Mouse (Mus musculus): ENCODE measurements around the gene Rfc5.

The Rfc5 gene

GRCm38 (mm10) chr5:117376331-117376761, 12.5 kb downstream of the Rfc5 start:
- DNase-seq (ENCODE audit: inconsistent age in 2 of 2, low spot score in 1 of 2) = no peak

DNA sequence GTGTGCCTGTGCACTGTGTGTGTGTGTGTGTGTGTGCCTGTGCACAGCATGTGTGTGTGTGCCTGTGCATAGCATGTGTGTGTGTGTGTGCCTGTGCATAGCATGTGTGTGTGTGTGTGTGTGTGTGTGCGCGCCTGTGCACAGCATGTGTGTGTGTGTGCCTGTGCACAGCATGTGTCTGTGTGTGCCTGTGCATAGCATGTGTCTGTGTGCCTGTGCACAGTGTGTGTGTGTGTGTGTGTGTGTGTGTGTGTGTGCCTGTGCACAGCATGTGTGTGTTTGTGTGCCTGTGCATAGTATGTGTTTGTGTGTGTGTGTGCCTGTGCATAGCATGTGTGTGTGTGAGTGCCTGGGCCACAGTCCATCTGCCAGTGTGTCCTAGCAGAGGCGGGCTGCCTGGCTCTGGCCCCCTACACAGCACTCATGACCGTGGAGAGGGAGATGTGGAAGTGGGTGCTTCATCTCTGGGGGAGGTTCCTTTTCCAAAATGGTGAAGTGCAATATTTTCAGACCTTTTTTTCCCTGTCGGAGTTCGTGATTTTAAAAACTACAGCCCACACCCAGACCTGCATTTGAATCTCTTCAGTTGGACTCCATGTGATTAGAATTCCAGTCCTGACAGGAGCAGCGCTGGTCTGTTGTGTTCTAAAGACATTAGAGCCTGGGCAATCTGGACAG, 14.3 kb downstream of the Rfc5 start:
- peak in 1 of 2 experiments; percentile 31 for DNase-seq (ENCODE audit: inconsistent age in 2 of 2, low spot score in 1 of 2)

- DNase-seq (ENCODE audit: inconsistent age in 2 of 2, low spot score in 1 of 2) = no peak
Measured at GRCm38 (mm10) chr5:117373418-117373817, 15.4 kb downstream of the Rfc5 start.

DNA sequence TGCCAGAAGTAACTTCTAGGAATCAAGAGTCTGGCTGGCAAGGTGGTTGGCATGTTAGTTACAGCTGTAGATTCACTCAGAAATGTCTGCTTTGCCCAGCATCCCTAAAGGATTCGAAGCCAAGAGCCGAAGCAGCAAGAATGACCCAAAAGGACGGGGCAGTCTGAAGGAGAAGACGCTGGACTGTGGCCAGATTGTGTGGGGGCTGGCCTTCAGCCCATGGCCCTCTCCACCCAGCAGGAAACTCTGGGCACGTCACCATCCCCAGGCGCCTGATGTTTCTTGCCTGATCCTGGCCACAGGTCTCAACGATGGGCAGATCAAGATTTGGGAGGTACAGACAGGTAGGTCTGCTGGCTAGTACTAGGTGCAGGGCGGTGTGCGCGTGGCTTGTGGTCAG, 18.3 kb downstream of the Rfc5 start:
- peak in 1 of 2 experiments; percentile 65 for DNase-seq (ENCODE audit: inconsistent age in 2 of 2, low spot score in 1 of 2)

DNA sequence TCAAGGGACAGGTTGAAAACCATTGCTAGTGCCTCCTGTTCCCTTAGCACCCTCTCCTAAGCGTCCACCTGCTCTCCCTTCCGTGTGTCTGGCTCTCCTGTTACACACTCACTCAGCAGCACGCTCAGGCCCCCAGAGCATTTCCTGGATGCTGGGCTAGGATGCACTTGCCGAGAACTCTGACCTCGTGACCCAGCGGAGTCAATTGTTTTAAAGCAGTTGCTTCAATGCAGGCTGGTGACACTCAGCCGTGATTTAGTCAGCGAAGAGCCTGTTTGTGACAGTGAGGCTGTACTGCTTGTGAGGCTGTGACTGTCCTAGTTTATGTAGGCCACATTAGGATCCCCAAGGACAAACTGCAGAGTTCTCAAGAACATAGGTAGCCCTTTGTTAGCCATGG, 21.6 kb downstream of the Rfc5 start:
- no peak for DNase-seq (ENCODE audit: inconsistent age in 2 of 2, low spot score in 1 of 2)

DNA sequence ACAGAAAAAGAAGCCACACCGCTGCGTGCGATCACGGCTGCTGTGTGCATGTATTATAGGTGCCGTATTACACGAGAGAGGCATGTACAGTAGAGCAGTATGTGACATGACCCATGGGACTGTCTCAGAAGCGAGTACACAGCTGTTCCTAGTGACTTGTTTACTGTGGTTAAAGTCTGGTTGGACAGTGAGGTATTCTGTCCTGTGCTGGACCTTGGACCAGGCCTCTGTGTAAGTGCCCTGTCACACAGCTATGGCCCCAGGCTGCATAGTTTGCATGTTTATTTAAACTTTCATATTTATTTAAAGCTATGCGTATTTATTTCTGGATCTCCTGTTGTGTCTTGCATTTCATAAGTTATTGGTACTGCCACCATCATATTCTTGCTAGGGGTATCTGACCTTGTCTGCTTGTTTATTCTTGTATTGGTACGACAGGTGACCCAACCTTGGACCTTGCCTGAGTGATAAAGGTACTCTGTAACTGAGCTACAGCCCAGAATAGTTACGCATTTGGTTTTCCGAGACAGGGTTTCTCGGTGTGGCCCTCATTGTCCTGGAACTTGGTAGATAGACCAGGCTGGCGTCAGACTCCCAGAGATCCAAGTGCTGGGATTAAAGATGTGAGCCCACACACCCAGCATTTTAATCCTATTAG, 22.8 kb downstream of the Rfc5 start:
- no peak for DNase-seq (ENCODE audit: inconsistent age in 2 of 2, low spot score in 1 of 2)

GRCm38 (mm10) chr5:117364821-117365220, 24.0 kb downstream of the Rfc5 start:
- DNase-seq (ENCODE audit: inconsistent age in 2 of 2, low spot score in 1 of 2) = no peak

- DNase-seq (ENCODE audit: inconsistent age in 2 of 2, low spot score in 1 of 2) = peak; percentile 83 to 90
Measured at GRCm38 (mm10) chr5:117363066-117363782, 25.6 kb downstream of the Rfc5 start.

DNA sequence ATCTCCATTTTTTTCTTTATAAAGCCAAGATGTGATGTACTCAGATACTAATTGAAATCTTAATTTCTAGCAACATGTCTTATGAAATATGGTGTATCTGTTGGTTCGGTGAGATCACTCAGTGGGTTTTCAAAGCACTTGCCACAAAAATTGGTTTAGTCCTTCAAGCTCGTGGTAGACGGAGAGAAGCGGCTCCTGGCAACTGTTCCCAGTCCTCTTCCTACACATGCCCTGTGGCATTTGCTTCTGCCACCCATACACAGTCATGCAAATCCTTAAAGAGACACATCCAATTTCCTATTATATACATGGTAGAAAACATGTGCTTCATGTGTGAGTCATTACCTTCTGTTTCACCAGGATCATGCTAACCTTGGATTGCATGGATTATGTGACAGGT, 27.3 kb downstream of the Rfc5 start:
- peak in 1 of 2 experiments; percentile 55 for DNase-seq (ENCODE audit: inconsistent age in 2 of 2, low spot score in 1 of 2)

GRCm38 (mm10) chr5:117360631-117361541, 28.0 kb downstream of the Rfc5 start:
- DNase-seq (ENCODE audit: inconsistent age in 2 of 2, low spot score in 1 of 2) = peak; percentile 73 to 85

DNA sequence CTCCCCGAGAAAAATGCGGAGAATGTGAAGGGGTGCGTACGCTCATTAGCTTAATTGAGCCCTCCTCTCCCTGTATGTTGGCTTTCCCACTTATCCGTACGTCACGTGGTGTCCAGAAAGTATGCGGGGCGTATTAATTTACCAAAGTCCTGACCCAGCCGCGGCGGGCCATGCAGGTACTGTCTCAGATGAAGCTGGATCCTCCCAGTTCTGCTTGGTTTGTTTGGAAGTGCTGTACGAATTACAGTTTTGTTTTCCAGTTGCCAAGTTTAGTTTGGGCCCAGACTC, 28.7 kb downstream of the Rfc5 start:
- peak in 1 of 2 experiments; percentile 75 for DNase-seq (ENCODE audit: inconsistent age in 2 of 2, low spot score in 1 of 2)

DNA sequence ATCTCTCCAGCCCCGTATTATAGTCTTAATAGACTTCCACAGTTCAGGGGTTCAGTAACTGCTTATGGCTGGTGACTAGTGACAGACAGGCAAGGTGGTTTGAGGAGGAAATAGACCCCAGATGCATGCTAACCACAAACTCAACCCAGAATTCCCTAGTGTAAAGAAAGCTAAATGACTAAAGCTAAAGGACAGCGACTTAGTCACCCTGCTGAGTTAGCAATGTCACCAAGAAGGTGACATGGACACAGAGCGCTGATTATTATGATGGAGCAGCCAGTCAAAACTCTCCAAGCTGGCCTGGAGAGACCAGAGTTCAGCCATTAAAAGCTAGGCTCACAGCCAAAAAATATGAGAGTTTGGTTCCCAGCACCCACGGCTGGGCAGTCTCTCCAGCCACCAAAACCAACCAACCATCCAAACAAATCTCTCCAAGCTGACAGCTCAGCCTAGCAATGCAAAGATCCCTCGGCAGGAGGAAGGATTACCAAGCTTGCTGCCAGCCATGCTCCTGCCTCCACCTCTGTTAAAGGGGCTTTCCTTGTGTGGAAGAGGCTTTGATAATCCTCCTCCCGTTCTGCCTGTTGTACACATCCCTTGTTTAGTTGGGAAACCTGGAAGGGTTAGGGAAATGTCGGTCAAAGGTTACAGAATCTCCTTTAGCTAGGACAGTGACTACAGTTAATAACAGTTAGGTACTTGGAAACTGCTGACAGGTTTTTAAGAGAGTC, 29.2 kb downstream of the Rfc5 start:
- DNase-seq (ENCODE audit: inconsistent age in 2 of 2, low spot score in 1 of 2) = peak in 1 of 2 experiments; percentile 68

DNA sequence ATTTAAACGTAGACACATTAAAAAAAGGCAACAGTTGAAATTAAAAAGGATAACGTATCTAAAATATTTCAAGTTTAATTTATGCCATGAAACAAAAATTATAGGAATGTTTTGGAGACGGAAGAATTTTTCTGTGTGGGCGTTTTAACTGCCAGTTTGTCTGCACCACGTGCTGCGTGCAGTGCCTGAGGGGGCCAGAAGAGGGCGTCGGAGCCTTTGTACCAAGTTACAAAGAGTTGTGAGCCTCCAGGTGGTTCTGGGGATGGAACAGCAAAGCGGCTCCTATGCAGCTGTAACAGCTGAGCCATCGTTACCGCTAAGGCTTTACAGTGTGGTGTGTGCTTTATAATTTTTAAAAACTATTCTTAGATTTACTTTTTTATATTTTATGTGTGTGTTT, 30.1 kb downstream of the Rfc5 start:
- DNase-seq (ENCODE audit: inconsistent age in 2 of 2, low spot score in 1 of 2) = peak; percentile 79 to 92

- DNase-seq (ENCODE audit: inconsistent age in 2 of 2, low spot score in 1 of 2) = no peak
Measured at GRCm38 (mm10) chr5:117358248-117358630, 30.6 kb downstream of the Rfc5 start.

- peak in 1 of 2 experiments; percentile 91 for DNase-seq (ENCODE audit: inconsistent age in 2 of 2, low spot score in 1 of 2)
Measured at GRCm38 (mm10) chr5:117357478-117358247, 31.2 kb downstream of the Rfc5 start.

DNA sequence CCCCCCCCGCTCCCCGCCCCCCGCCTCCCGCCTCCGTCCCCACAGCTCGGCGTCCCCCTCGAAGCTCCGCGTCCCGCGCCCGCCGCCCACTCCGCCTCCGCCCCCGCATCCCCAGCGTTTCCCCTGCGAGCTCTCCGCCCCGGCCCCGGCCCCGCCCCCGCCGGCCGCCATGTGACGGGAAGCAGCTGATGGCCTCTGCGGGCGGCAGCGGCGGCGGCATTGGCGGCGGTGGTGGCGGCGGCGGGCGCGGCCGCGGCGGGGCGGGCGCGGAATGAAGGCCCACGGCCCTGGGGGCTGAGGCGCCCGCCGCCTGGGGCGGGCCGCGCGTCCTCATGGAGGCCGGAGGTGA, 31.7 kb downstream of the Rfc5 start, which contains the start of gene Wsb2:
Gene Wsb2 (plus strand): TSS at position 176 of the 349 bp plus-strand sequence.
- peak; percentile 91 to 95 for DNase-seq (ENCODE audit: inconsistent age in 2 of 2, low spot score in 1 of 2)

- DNase-seq (ENCODE audit: inconsistent age in 2 of 2, low spot score in 1 of 2) = peak; percentile 88 to 94
Measured at GRCm38 (mm10) chr5:117356365-117357128, 32.3 kb downstream of the Rfc5 start.

DNA sequence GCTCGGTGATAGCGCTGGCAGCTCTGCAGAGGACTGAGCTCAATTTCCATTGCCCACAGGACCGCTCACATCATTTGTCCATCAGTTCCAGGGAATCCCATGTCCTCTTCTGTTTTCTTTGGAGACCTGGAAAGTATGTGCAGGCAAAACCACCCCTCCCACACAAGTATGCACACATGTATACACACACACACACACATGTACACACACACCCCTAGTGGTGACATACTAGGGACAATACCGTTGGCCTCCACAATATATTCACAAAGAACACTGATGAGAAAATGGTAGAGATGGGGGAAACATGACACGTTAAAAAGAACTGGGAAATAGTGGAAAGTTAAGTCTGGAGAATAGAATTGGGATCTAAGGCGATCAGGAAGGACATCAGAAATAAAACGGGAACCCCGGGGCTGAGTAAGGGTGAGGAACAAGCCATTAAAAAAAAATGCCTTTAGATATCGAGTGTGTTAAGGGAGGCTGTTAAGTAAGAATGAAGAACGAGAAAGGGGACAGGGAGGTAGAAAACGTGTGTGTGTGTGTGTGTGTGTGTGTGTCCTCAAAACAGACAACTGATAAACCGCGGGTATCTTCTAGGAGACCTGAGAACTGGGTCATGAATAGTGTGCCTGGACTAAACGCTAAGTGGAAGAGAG, 33.1 kb downstream of the Rfc5 start:
- peak in 1 of 2 experiments; percentile 57 for DNase-seq (ENCODE audit: inconsistent age in 2 of 2, low spot score in 1 of 2)
